8 mouse cellular contexts compared by ENCODE assay signal in the genomic region with DNA sequence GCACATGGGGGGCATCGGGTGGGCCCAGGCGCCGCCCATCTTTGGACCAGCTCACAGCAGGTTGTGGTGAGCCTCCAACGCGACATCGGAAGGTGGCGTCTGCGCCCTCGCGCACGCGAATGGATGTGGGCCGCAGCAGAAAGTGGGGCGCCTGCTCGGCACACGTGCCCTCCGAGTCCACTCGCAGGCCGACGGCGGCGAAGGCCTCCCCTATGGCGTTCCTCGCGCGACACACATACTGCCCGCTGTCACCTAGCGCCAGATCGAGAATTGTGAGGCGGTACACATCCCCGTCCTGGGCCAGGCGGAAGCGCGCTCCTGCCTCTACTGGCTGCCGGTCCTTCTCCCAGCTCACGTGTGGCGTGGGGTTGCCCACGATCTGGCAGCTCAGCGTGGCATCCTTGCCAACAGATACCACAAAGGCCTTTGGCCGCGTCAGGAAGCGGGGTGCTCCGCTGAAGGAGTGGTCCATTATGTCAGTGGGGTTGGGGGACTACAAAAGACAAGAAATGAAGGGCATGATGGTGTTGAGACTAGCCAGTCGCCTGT. TPM values are rescaled to one million over a fixed set of nuclear protein-coding genes. Genes with fewer than 3 reads are reported as not detected.
DNase-seq lines count a peak whose midpoint lies in the region; ATAC-seq and TF ChIP-seq lines count a peak whose summit lies in the region.

A gene (minus strand): TSS at position 499 of the 549 bp plus-strand sequence.

- no peak for ATAC-seq in kidney, postnatal 0 days (replicated peaks; ENCODE audit: low FRiP score, low read depth)
- ATAC-seq in embryonic facial prominence, embryonic 12.5 days (ENCODE audit: insufficient number of reproducible peaks, insufficient read depth, low FRiP score, low TSS enrichment), result no peak
- no peak for ATAC-seq in heart, embryonic 14.5 days (ENCODE audit: insufficient number of reproducible peaks, insufficient read depth, low FRiP score, low read depth)
- no peak for ATAC-seq in liver, embryonic 13.5 days (ENCODE audit: low read depth)
- ATAC-seq in activated CD4-positive, CD25-positive, alpha-beta regulatory T cell, adult 4 months, result no peak

- no peak for TF ChIP-seq CTCF in kidney, postnatal 0 days (IDR thresholded peaks at IDR 0.05; ENCODE audit: low read depth)

- no peak within 1 kb of the TSS for H3K9ac ChIP-seq in kidney, postnatal 0 days (ENCODE audit: low read depth, low read length)
- H3K9ac ChIP-seq in embryonic facial prominence, embryonic 12.5 days, result no peak within 1 kb of the TSS
- peak within 1 kb of the TSS; percentile 84 for H3K9ac ChIP-seq in heart, embryonic 14.5 days (ENCODE audit: low read length)
- no peak within 1 kb of the TSS for H3K9ac ChIP-seq in liver, embryonic 13.5 days

- H3K27me3 ChIP-seq in kidney, postnatal 0 days (ENCODE audit: insufficient read depth, low read length), result peaks cover 39% of the 10 kb centered on the region
- H3K27me3 ChIP-seq in embryonic facial prominence, embryonic 12.5 days, result peaks cover 85% of the 10 kb centered on the region
- peaks cover 37% of the 10 kb centered on the region for H3K27me3 ChIP-seq in heart, embryonic 14.5 days (ENCODE audit: control insufficient read depth, insufficient read depth, low read length)
- H3K27me3 ChIP-seq in liver, embryonic 13.5 days, result peaks cover 74% of the 10 kb centered on the region

- H3K4me3 ChIP-seq in kidney, postnatal 0 days (replicated peaks; ENCODE audit: low read depth, low read length), result peak within 1 kb of the TSS; percentile 9; the same call in 1 of the 2 replicates
- peak within 1 kb of the TSS; percentile 23 for H3K4me3 ChIP-seq in embryonic facial prominence, embryonic 12.5 days
- H3K4me3 ChIP-seq in heart, embryonic 14.5 days (ENCODE audit: control insufficient read depth in 1 of 2, insufficient read depth in 1 of 2, low read depth in 1 of 2, low read length in 2 of 2), result peak within 1 kb of the TSS; percentile 46 to 47
- no peak within 1 kb of the TSS; the same call in 1 of the 2 replicates for H3K4me3 ChIP-seq in liver, embryonic 13.5 days (replicated peaks)

- H3K9me3 ChIP-seq in kidney, postnatal 0 days (replicated peaks; ENCODE audit: low read length), result no peaks in the 10 kb centered on the region
- H3K9me3 ChIP-seq in embryonic facial prominence, embryonic 12.5 days, result no peaks in the 10 kb centered on the region
- H3K9me3 ChIP-seq in heart, embryonic 14.5 days (ENCODE audit: control insufficient read depth, low read length), result no peaks in the 10 kb centered on the region
- no peaks in the 10 kb centered on the region for H3K9me3 ChIP-seq in liver, embryonic 13.5 days (replicated peaks)

- peak within 1 kb of the TSS; percentile 44 for H3K4me2 ChIP-seq in kidney, postnatal 0 days (ENCODE audit: low read length)
- H3K4me2 ChIP-seq in embryonic facial prominence, embryonic 12.5 days (replicated peaks), result peak within 1 kb of the TSS; percentile 44
- peak within 1 kb of the TSS; percentile 75 for H3K4me2 ChIP-seq in heart, embryonic 14.5 days (ENCODE audit: low read length)
- H3K4me2 ChIP-seq in liver, embryonic 13.5 days, result peak within 1 kb of the TSS; percentile 6; the same call in 1 of the 2 replicates

- H3K27ac ChIP-seq in kidney, postnatal 0 days, result no peak within 1 kb of the TSS
- H3K27ac ChIP-seq in embryonic facial prominence, embryonic 12.5 days, result no peak within 1 kb of the TSS
- peak within 1 kb of the TSS in 1 of 2 experiments; percentile 98; a peak in 3 of 4 replicates for H3K27ac ChIP-seq in heart, embryonic 14.5 days (replicated peaks in 1 of 2; ENCODE audit: control insufficient read depth in 1 of 2, insufficient read depth in 1 of 2, low read depth in 2 of 2, low read length in 2 of 2)
- no peak within 1 kb of the TSS for H3K27ac ChIP-seq in liver, embryonic 13.5 days

- no peak for DNase-seq in kidney, postnatal 0 days (ENCODE audit: low spot score)
- DNase-seq in kidney, adult 9 months, result no peak
- DNase-seq in liver, embryonic 13.5 days, result no peak
- DNase-seq in yolk sac, embryonic 10.5 days (ENCODE audit: low spot score), result no peak
- DNase-seq in ovary, adult 18-20 months (ENCODE audit: low spot score), result no peak

- H3K4me1 ChIP-seq in kidney, postnatal 0 days (replicated peaks; ENCODE audit: insufficient read depth, low read length), result 0 out of 2 replicates have a peak, but pooled peaks cover 4% of the 10 kb centered on the region
- H3K4me1 ChIP-seq in embryonic facial prominence, embryonic 12.5 days, result peaks cover 9% of the 10 kb centered on the region
- peaks cover 45 to 49% of the 10 kb centered on the region in 2 experiments for H3K4me1 ChIP-seq in heart, embryonic 14.5 days (ENCODE audit: control insufficient read depth in 2 of 2, insufficient read depth in 2 of 2, low read length in 2 of 2)
- no peaks in the 10 kb centered on the region; the same call in 1 of the 2 replicates for H3K4me1 ChIP-seq in liver, embryonic 13.5 days (replicated peaks)

- WGBS in kidney, postnatal 0 days, result 14% methylated on average over 44 of the region's 44 CpGs
- WGBS in embryonic facial prominence, embryonic 12.5 days, result 15% methylated on average over 44 of the region's 44 CpGs
- 36% methylated on average over 44 of the region's 44 CpGs for WGBS in heart, embryonic 14.5 days
- WGBS in liver, embryonic 13.5 days (ENCODE audit: insufficient replicate concordance), result 18% methylated on average over 44 of the region's 44 CpGs

- H3K36me3 ChIP-seq in kidney, postnatal 0 days (ENCODE audit: insufficient read depth, low read length), result no peaks in the 10 kb centered on the region
- H3K36me3 ChIP-seq in embryonic facial prominence, embryonic 12.5 days, result no peaks in the 10 kb centered on the region
- peaks cover 43% of the 10 kb centered on the region for H3K36me3 ChIP-seq in heart, embryonic 14.5 days (ENCODE audit: control insufficient read depth, insufficient read depth, low read length)
- no peaks in the 10 kb centered on the region for H3K36me3 ChIP-seq in liver, embryonic 13.5 days

RNA-seq across cellular contexts. Expression of the gene that starts here (rescaled TPM):
- polyA plus RNA-seq in kidney, postnatal 0 days (2015; fragmentation: Nextera tagmentation; extraction: Ambion mirVana), result 0.20 and 0.26 TPM in 2 replicates
- polyA plus RNA-seq in embryonic facial prominence, embryonic 12.5 days (2016; fragmentation: Nextera tagmentation; extraction: Ambion mirVana), result 0.28 and 0.69 TPM in 2 replicates
- 69.1 and 69.4 TPM in 2 replicates for polyA plus RNA-seq in heart, embryonic 14.5 days (2014; fragmentation: Nextera tagmentation; extraction: Ambion mirVana)
- 0.23 and 0.35 TPM in 2 replicates for polyA plus RNA-seq in liver, embryonic 13.5 days (2015; fragmentation: Nextera tagmentation; extraction: Ambion mirVana)
- not detected for polyA plus RNA-seq in activated CD4-positive, CD25-positive, alpha-beta regulatory T cell, adult 4 months (2017; shearing (Covaris generic))

Comparison
In these comparisons a context has a peak if more than half of its experiments do, and no peak if none do; other contexts are left out.
1. RNA of the gene that starts here (polyA plus RNA-seq): 69.1 to 69.4 TPM in heart, embryonic 14.5 days; 0.28 to 0.69 TPM in embryonic facial prominence, embryonic 12.5 days, 0.23 to 0.35 TPM in liver, embryonic 13.5 days, 0.20 to 0.26 TPM in kidney, postnatal 0 days and not detected in activated CD4-positive, CD25-positive, alpha-beta regulatory T cell, adult 4 months; every median in the first group is over 10 times any median in the second.
2. H3K4me2 ChIP-seq: peak in every context shown above with its lines; median percentile 75 in heart, embryonic 14.5 days; 44 in kidney, postnatal 0 days; 44 in embryonic facial prominence, embryonic 12.5 days; 6 in liver, embryonic 13.5 days.